Mouse (Mus musculus) adrenal gland, postnatal 25 days (tissue): ENCODE measurements around the gene Gm44502. TPM values are rescaled to one million over a fixed set of nuclear protein-coding genes. Genes with fewer than 3 reads are reported as not detected.
"Not testable (repeated sequence)": the region's sequence is repeated elsewhere in the genome, so short reads cannot be mapped to it uniquely, and the experiment has no call there.

Experiments
- DNase-seq: peaks from one replicate; pipeline ENCODE4 v3.0.0; 2021; ENCODE audit warnings: mixed read lengths
- total RNA-seq: library from RNA; stranded (reverse); gene quantifications from 2 replicates; pipeline ENCODE4 v1.2.3, GENCODE M21; 2021

The Gm44502 gene
- total RNA-seq, 1 experiment from 2014 or later, result not detected

DNA sequence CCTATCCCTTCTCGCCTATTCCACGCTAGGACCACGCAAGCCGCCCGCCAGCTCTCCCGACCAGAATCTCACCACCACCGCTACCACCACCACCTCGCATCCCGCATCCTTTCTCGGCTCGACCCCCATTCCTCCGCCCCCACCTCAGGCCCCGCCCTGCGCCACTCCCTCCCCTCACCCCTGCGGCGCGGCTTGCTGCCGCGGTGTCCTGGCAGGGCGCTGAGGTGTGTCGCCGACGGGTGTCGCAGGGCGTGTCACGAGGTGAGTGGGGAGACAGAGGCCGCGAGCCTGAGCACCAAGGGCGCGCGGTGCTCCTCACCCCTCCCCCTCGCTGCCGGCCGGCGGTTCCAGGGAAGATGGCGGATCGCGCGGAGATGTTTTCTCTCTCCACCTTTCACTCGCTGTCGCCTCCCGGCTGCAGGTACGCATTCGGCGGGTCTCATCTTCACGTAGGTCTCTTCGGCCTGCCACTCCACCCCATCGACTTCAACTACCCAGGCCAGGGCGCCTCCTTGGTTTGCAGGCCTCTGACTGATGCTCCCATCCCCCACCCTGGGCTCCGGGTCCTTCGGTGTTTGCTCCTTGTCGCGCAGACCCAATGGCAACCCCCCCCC is 24.5 kb upstream of the Gm44502 start, which contains the start of gene Mapk8ip2:
Mapk8ip2 (plus strand) TSS at position 49 of the 614 bp plus-strand sequence.
- peak; percentile 32 for DNase-seq

- DNase-seq, result peak; percentile 76
Observed at GRCm38 (mm10) chr15:89452906-89453864, 23.7 kb upstream of the Gm44502 start.

DNA sequence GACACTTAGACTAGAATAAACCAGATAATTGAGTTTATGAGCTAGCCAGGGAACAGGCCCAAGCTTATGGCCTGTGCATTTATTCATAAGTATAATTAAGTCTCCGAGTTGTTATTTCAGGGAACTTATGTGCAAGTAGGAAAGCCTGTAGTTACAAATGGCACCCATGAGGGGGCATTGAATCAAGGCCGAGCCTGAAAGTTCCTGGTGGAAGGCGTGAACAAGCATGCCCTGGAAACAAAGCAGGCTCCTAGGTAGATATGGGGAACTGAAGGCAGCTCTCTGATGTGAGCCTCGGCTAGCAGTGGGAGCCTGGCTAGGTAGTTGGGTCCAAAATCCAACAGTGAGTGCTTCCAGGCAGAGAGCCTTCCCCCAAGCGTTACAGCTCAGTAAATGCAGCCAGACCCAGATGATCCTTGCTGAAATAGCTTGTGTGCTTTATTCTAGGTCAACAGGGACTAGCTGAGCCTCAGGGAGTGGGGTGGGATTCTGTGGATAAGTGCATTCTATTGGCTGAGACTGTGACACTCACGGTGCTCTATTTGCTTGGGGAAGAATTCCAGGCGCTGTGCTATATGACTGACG is 13.1 kb upstream of the Gm44502 start:
- DNase-seq, result no peak

DNA sequence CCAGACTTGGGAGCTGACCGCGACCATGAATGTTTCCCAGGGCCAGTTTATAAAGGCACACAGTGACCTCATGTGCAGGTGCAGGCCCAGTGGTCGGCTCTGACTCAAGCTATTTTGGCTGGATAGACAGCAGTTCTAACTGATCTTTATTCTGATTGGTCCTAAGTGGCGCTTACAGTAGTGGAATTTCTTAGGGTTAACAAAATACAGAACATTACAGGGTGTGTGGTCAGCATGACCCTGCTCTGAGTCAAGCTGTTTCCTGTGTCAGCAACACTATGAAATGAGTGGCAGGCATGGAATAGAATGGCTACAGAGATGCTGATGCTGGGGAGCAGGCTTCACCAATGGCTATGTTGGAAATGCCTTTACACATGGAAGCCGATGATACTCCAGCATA is 6.4 kb upstream of the Gm44502 start:
- DNase-seq, result no peak

DNA sequence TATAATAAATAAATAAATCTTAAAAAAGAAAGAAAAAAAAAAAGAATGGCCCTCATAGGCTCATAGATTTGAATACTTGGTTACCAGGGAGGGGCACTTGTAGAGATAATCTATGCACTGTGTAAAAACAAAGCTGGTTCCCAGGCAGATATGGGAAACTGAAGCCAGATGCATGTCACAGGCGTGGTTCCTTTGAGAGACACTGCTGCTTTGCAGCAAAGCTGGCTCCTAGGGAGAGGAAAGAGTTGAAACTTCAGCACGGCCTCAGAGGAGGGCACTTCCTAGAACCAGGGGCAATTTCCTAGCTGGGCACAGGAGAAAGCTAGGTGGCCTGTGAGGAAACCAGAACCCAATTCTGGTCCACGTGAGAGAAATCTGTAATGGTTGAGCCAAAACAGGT is 4.6 kb upstream of the Gm44502 start:
- DNase-seq, result no peak

DNA sequence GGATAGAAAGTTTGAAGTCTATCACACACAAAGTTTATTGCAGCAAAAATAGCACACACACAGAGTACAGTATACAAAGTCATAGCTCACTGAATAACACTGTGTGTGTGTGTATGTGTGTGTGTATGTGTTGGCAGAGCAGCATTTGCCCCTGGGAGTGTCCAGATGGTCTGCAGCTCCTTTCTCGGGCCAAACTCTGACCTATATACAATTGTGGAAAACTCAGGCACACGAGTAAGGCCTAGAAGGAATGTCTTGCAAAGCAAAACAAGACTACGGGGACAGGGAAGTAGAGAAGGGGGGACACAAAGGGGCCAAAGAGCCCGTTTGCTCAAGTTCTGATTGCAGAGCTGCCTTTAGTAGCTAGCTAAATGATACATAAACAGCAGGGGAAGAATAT is 3.5 kb upstream of the Gm44502 start:
- DNase-seq, result no peak

GRCm38 (mm10) chr15:89431806-89432205 is 2.3 kb upstream of the Gm44502 start:
- DNase-seq, result no peak

DNA sequence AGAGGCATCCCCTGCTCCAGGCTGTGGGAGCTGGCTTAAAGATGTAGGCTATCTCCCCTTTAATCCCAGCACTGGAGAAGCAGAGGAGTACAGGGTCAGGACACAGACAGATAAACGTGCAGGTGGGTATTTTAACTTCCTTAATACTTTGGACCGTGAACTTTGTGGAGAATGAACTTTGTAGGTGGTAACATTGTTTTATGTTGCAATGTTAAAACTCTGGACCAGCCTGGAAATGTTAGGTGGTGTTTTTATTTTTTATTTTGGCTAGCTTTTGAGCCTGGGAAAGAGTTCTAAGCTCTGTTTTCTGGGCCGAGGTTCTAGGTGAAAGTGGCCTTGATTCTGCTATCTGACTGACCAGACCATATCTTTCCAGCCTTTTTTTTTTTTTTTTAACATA is 1.8 kb upstream of the Gm44502 start:
- DNase-seq, result no peak

DNA sequence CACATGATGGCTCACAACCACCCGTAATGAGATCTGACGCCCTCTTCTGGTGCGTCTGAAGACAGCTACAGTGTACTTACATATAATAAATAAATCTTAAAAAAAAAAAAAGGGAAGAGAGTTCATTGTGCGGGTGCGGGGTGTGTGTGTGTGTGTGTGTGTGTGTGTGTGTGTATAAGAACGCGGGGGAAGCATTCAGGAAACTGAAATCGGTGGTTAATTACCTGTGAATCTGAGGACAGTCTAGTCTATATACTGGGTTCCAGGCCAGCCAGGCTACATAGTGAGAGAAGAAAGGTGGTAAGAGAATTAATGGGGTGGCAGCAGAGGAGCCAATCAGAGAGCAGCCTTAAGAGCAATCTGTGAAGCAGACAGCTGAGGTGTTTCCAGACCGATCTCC is 1.3 kb upstream of the Gm44502 start:
- DNase-seq, result not testable (repeated sequence)

DNA sequence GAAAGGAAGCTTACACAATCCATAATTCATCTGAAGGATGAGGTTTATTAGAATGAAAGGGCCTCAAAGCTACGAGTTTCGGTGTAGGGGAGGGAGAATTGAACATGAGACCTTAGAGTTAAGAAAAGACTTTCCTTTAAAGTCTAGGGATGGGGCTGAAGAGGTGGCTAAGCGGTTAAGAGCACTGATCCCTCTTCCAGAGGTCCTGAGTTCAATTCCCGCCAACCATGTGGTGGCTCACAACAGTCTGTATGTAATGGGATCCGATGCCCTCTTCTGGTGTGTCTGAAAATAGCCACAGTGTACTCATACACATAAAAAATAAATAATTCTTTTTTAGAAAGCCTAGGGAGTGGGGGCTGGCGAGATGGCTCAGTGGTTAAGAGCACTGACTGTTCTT is 845 bp upstream of the Gm44502 start:
- no peak for DNase-seq

- no peak for DNase-seq
Observed at GRCm38 (mm10) chr15:89428821-89429351, 610 bp downstream of the Gm44502 start.

GRCm38 (mm10) chr15:89428136-89428790 is 1.2 kb downstream of the Gm44502 start:
- DNase-seq, result no peak

DNA sequence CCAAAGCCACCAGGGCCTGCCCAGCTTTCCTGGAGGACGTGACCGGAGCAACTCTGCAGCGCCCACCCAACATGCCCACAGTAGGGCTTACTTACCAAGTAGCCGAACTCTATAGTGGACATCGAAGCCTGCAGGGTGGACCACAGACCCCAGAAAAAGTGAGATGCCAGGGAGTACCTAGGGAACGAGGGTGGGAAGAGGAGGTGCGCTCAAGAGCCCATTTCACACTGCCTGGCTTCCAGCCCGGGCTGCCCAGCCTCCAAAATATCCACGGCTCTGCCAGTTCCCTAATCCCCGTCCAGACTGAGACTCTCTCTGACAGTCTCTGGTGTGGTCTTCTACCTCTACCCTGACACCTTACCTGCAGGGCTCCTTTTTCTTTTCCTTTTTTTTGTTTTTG is 2.8 kb downstream of the Gm44502 start:
- peak; percentile 21 for DNase-seq

DNA sequence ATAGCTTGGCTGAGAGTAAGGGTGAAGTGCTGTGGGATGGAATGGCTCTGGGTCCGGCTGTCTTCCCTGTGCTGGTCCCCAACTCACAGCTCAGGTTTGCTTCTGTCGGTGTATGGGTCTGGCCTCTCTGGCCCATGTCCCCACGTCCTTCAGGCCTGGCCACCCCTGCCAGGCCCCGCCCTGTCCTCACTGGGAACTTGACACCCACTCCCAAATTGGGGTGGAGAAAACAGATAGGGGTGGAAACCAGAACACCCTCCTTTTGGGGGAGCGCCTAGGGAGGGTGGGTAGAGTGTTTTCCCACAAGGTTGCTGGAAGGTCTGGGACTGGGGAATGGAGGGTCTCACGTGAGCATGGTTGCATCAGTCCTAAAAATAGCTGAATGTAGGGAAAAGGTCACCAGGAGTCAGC is 3.8 kb downstream of the Gm44502 start, which contains the start of gene Cpt1b:
Cpt1b (minus strand) TSS at position 153 of the 411 bp plus-strand sequence.
- DNase-seq, result no peak

DNA sequence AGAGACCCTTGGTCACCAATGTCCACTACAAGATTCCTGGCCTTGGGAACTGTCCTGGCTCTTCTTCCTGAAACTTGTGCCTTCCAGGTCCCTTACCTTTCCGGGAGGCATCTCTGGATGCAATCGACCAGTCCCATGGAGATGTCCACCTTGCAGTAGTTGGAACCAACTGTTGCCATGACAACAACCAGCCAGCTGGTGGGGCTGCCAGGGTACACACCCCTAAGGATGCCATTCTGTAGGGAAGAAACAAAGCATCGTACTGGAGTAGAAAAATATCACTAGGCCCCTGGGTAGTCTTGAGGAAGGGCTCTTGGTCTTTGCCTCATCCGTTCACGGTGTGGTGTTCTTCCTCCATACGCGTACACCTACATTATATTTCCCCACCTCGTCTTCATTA is 4.9 kb downstream of the Gm44502 start:
- no peak for DNase-seq

GRCm38 (mm10) chr15:89421938-89422337 is 7.6 kb downstream of the Gm44502 start:
- no peak for DNase-seq

- no peak for DNase-seq
Observed at GRCm38 (mm10) chr15:89415282-89415681, 14.2 kb downstream of the Gm44502 start.

DNA sequence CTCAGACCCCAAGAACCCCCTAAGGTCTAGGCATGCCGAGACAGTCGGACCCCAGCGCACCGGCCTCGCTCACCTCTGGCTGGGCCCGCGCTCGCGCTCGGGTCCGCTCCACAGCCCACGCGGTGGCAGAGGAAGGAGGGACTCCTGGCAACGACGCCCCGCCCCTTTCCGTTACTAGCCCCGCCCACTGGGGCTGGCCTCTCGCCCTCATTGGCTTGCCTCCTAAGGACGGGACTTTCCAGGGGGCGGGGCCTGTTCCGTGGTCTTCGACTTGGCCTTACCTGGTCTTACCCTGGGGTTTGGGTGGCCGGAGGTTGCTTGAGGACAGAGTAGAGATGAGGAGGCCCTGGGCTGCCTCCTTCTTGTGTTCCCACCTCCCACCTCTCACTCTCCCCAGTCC is 19.4 kb downstream of the Gm44502 start, which contains the start of gene Syce3:
Syce3 (minus strand) TSS at position 386 of the 400 bp plus-strand sequence.
- DNase-seq, result no peak

- no peak for DNase-seq
Observed at GRCm38 (mm10) chr15:89406691-89407090, 22.8 kb downstream of the Gm44502 start.

- no peak for DNase-seq
Observed at GRCm38 (mm10) chr15:89404831-89405623, 24.5 kb downstream of the Gm44502 start.

DNA sequence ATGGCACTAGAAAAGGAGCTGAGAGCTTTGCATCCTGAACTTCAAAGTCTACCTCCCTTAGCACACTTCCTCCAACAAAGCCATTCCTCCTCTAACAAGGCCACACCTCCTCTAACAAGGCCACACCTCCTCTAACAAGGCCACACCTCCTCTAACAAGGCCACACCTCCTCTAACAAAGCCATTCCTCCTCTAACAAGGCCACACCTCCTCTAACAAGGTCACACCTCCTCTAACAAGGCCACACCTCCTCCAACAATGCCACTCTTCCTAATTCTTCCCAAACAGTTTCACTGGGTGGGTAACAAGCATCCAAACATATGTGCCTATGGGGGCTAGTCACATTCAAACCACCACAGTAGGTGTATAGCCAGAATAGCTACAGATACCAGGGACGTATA is 27.0 kb downstream of the Gm44502 start:
- no peak for DNase-seq
